Mouse (Mus musculus): ENCODE measurements at regions not wholly inside any gene's neighbourhood (a gene's known extent, or its start where the extent isn't known, plus 50 kb on each side); places are given as distances from the start of the nearest gene placed in this dataset.

- DNase-seq (ENCODE audit: extremely low read depth, low read depth): no peak
Measured at GRCm38 (mm10) chr1:129219098-129219497, 54.0 kb upstream of the Thsd7b start.

- DNase-seq (ENCODE audit: extremely low read depth, low read depth): no peak
Measured at GRCm38 (mm10) chr1:129208806-129209205, 64.3 kb upstream of the Thsd7b start.

- DNase-seq (ENCODE audit: extremely low read depth, low read depth): no peak
Measured at GRCm38 (mm10) chr1:129208406-129208805, 64.7 kb upstream of the Thsd7b start.

GRCm38 (mm10) chr1:129207674-129208073, 65.4 kb upstream of the Thsd7b start:
- DNase-seq (ENCODE audit: extremely low read depth, low read depth): no peak

- no peak for DNase-seq (ENCODE audit: extremely low read depth, low read depth)
Measured at GRCm38 (mm10) chr1:129180174-129180759, 92.8 kb upstream of the Thsd7b start.

- DNase-seq (ENCODE audit: extremely low read depth, low read depth): no peak
Measured at GRCm38 (mm10) chr1:129169936-129170335, 103.2 kb upstream of the Thsd7b start.

- no peak for DNase-seq (ENCODE audit: extremely low read depth, low read depth)
Measured at GRCm38 (mm10) chr1:129150643-129151042, 122.5 kb upstream of the Thsd7b start.

GRCm38 (mm10) chr1:129148733-129149388, 124.2 kb upstream of the Thsd7b start:
- no peak for DNase-seq (ENCODE audit: extremely low read depth, low read depth)

- no peak for DNase-seq (ENCODE audit: extremely low read depth, low read depth)
Measured at GRCm38 (mm10) chr1:129146395-129147094, 126.6 kb upstream of the Thsd7b start.

- DNase-seq (ENCODE audit: extremely low read depth, low read depth): no peak
Measured at GRCm38 (mm10) chr1:129138783-129139182, 134.3 kb upstream of the Thsd7b start.

GRCm38 (mm10) chr1:129106961-129107557, 166.0 kb upstream of the Thsd7b start:
- no peak for DNase-seq (ENCODE audit: extremely low read depth, low read depth)

- no peak for DNase-seq (ENCODE audit: extremely low read depth, low read depth)
Measured at GRCm38 (mm10) chr1:129100997-129101396, 172.1 kb upstream of the Thsd7b start.

GRCm38 (mm10) chr1:129078274-129078673, 194.8 kb upstream of the Thsd7b start:
- DNase-seq (ENCODE audit: extremely low read depth, low read depth): no peak

- no peak for DNase-seq (ENCODE audit: extremely low read depth, low read depth)
Measured at GRCm38 (mm10) chr1:129057182-129057581, 215.9 kb upstream of the Thsd7b start.

- no peak for DNase-seq (ENCODE audit: extremely low read depth, low read depth)
Measured at GRCm38 (mm10) chr1:129055252-129055651, 217.8 kb upstream of the Thsd7b start.

GRCm38 (mm10) chr1:129033707-129034106, 239.4 kb upstream of the Thsd7b start:
- no peak for DNase-seq (ENCODE audit: extremely low read depth, low read depth)

- no peak for DNase-seq (ENCODE audit: extremely low read depth, low read depth)
Measured at GRCm38 (mm10) chr1:129005899-129006298, 267.2 kb upstream of the Thsd7b start.

GRCm38 (mm10) chr1:129002286-129002685, 270.8 kb upstream of the Thsd7b start:
- no peak for DNase-seq (ENCODE audit: extremely low read depth, low read depth)

- no peak for DNase-seq (ENCODE audit: extremely low read depth, low read depth)
Measured at GRCm38 (mm10) chr1:129001766-129002165, 271.3 kb upstream of the Thsd7b start.

- no peak for DNase-seq (ENCODE audit: extremely low read depth, low read depth)
Measured at GRCm38 (mm10) chr1:128999741-129000517, 273.2 kb upstream of the Thsd7b start.

- no peak for DNase-seq (ENCODE audit: extremely low read depth, low read depth)
Measured at GRCm38 (mm10) chr1:128994655-128995054, 278.4 kb upstream of the Thsd7b start.
